Mouse (Mus musculus): Measurements from ENCODE around the gene Gin1.

- TF ChIP-seq CTCF (IDR thresholded peaks at IDR 0.05; ENCODE audit: low read depth) (peak; percentile 81), EP300 (optimal IDR thresholded peaks at IDR 0.05) (no peak)
Measured at GRCm38 (mm10) chr1:97802207-97802902, 32.4 kb downstream of the Gin1 start.

All from stomach, postnatal 0 days (tissue).